Mouse (Mus musculus) embryonic facial prominence, embryonic 10.5 days (tissue): ENCODE measurements at regions not wholly inside any gene's neighbourhood (a gene's known extent, or its start where the extent isn't known, plus 50 kb on each side); places are given as distances from the start of the nearest gene placed in this dataset.

Experiments
- DNase-seq: peaks from one replicate; pipeline ENCODE4 v3.0.0-alpha.2; 2017; ENCODE audit warnings: low spot score
- H3K27ac ChIP-seq: fragments of 300-500 bp; sonication (generic); replicated peaks from 2 replicates; pipeline ENCODE4 v1.5.1; 2016; ENCODE audit warnings: mild to moderate bottlenecking
- H3K27me3 ChIP-seq: fragments of 300-500 bp; sonication (generic); replicated peaks from 2 replicates; pipeline ENCODE4 v1.6.1; 2016; ENCODE audit warnings: low read depth, mild to moderate bottlenecking; ENCODE audit not compliant: poor library complexity, severe bottlenecking
- H3K36me3 ChIP-seq: fragments of 300-500 bp; sonication (generic); replicated peaks from 2 replicates; pipeline ENCODE4 v1.6.1; 2016; ENCODE audit warnings: mild to moderate bottlenecking, moderate library complexity
- H3K4me1 ChIP-seq: fragments of 300-500 bp; sonication (generic); 2 replicates; pipeline ENCODE4 v1.6.1; 2016
- H3K4me3 ChIP-seq: fragments of 300-500 bp; sonication (generic); 2 replicates; pipeline ENCODE4 v1.5.1; 2016; ENCODE audit warnings: mild to moderate bottlenecking, moderate library complexity
- H3K9me3 ChIP-seq: fragments of 300-500 bp; sonication (generic); 2 replicates; pipeline ENCODE4 v1.6.1; 2016; ENCODE audit warnings: mild to moderate bottlenecking
- WGBS: fragments of 180-500 bp; shearing (Covaris S2); methylation state at CpG from one replicate; pipeline ENCODE4 v1.1.7; 2016; 5-methylcytosine and 5-hydroxymethylcytosine counted together

DNA sequence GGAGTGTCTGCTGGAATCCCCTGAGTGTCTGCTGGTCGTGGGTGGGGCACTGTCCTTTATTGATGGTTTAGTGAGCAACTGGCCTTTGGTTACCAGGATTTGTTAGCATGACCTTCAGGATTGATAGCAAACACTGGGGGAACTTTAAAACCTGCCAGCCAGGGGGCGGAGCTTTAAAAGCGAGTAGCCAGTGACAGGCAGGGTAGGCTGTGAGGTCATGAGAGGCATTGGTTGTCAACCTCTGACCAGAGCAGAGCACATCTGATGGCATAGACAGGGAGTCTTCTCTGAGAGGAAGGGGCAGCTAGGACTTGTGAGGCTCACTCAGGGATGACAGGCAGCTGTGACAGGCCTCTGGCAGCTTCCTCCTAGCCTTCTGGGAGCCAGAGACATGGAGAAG, 415.3 kb upstream of the Kcnab2 start:
- Histone ChIP-seq H3K27ac (no peak overlapping the region), H3K27me3 (no peaks in the 10 kb centered on the region), H3K4me3 (no peak overlapping the region), H3K4me1 (no peaks in the 10 kb centered on the region), H3K9me3 (0 out of 2 replicates have a peak, but pooled peaks cover 6% of the 10 kb centered on the region), H3K36me3 (no peaks in the 10 kb centered on the region)
- no peak for DNase-seq
- 90% methylated on average over 3 of the region's 3 CpGs for WGBS

DNA sequence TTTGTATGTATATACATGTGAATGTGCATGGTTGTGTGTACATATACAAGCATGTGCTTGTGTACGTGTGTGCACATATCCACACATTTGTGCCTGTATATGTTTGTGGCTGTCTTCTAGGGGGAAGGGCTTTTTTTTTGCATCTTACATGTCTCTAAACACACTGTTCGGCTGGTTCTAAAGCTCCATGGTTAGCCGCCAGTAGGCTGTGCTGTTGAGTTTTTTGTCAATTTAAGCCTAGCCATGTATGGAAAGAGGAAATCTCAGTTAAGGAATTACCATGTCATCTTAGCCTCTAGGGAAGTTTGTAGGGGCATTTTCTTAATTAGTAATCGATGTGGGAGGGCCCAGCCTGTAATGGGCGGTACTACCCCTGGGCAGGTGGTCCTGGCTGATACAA, 411.5 kb upstream of the Kcnab2 start:
- 0 out of 2 replicates have a peak, but pooled peaks cover 6% of the 10 kb centered on the region for H3K9me3 ChIP-seq
- no peaks in the 10 kb centered on the region for H3K27me3 ChIP-seq
- DNase-seq: no peak
- WGBS: 78% methylated on average over 5 of the region's 5 CpGs
- no peak overlapping the region for H3K27ac ChIP-seq
- no peaks in the 10 kb centered on the region for H3K36me3 ChIP-seq
- H3K4me3 ChIP-seq: no peak overlapping the region
- no peaks in the 10 kb centered on the region for H3K4me1 ChIP-seq

DNA sequence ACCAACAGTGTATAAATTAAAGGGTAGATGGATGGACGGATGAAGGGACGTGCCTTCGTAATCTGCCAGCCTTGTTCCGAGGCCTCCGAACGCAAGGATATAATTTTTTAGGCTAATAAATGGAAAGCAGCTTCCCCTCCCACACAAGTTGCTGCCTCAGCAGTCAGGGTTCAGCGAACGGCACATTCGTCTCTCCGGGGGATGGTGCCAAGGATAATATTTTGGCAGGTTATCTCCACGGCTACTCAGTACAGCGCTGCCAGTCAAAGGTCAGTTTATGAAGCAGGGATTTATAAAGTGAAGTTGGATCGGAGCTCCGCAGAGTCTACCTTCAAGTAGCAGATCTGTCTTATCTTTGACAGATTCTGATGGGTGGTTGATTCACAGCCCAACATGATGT, 410.6 kb upstream of the Kcnab2 start:
- 80% methylated on average over 14 of the region's 14 CpGs for WGBS
- H3K27ac ChIP-seq: no peak overlapping the region
- H3K4me1 ChIP-seq: no peaks in the 10 kb centered on the region
- H3K4me3 ChIP-seq: no peak overlapping the region
- no peaks in the 10 kb centered on the region for H3K27me3 ChIP-seq
- DNase-seq: no peak
- H3K9me3 ChIP-seq: 0 out of 2 replicates have a peak, but pooled peaks cover 6% of the 10 kb centered on the region
- no peaks in the 10 kb centered on the region for H3K36me3 ChIP-seq

DNA sequence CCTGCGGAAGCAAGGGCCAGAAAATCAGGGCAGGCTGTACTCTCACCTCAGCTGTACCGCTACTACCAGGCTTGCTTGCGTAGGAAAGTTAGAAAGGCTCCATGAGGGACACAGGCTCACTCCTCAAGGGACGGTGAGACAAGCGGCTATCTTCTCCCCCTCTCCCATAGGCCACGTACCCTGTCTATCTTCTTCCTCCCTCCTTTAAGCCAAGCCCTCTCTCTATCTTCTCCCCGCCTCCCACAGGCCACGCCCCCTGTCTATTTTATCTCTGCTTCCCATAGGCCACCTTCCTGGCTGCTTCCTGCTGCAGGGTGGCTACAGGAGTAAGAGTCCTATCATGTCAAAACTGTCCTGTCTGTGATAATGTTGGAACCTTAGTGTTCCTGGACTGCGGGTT, 409.1 kb upstream of the Kcnab2 start:
- H3K27ac ChIP-seq: no peak overlapping the region
- no peak overlapping the region for H3K4me3 ChIP-seq
- no peaks in the 10 kb centered on the region for H3K4me1 ChIP-seq
- peak; percentile 11 for DNase-seq
- WGBS: 71% methylated on average over 9 of the region's 9 CpGs
- 0 out of 2 replicates have a peak, but pooled peaks cover 6% of the 10 kb centered on the region for H3K9me3 ChIP-seq
- H3K36me3 ChIP-seq: no peaks in the 10 kb centered on the region
- H3K27me3 ChIP-seq: no peaks in the 10 kb centered on the region

DNA sequence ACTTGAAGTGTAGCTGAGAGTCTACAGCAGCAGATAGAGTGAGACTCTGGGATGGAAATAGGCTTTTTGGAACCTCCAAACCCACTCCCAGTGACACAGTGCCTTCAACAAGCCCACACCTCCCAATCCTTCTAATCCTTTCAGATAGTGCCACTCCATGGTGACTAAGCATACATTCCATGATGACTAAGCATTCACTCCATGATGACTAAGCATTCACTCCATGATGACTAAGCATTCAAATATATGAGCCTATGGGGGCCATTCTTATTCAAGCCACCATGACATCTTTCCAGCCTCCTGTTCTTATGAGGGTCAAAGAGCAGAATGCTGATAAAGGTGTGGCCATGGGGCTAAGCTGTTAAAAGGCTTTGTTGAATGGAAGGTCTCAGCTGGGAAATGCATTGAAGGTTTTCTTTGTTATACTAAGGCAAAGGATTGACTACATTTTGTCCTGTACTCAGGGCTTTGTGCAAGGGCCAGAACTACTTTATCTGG, 403.8 kb upstream of the Kcnab2 start:
- no peak overlapping the region for H3K4me3 ChIP-seq
- H3K27me3 ChIP-seq: no peaks in the 10 kb centered on the region
- H3K27ac ChIP-seq: no peak overlapping the region
- H3K36me3 ChIP-seq: no peaks in the 10 kb centered on the region
- DNase-seq: no peak
- no peaks in the 10 kb centered on the region for H3K4me1 ChIP-seq
- H3K9me3 ChIP-seq: peaks cover 5% of the 10 kb centered on the region

DNA sequence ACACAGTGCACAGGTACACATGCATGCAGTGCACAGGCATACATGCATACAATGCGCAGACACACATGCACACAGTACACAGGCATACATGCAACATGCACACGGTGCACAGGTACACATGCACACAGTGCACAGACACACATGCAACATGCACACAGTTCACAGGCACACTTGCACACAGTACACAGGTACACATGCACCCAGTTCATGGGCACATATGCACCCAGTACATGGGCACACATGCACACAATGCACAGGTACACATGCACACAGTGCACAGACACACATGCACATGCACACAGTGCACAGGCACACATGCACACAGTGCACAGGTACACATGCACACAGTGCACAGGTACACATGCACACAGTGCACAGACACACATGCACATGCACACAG, 402.7 kb upstream of the Kcnab2 start:
- no peaks in the 10 kb centered on the region for H3K36me3 ChIP-seq
- no peak overlapping the region for H3K27ac ChIP-seq
- H3K9me3 ChIP-seq: peaks cover 5% of the 10 kb centered on the region
- H3K4me3 ChIP-seq: no peak overlapping the region
- no peaks in the 10 kb centered on the region for H3K4me1 ChIP-seq
- no peaks in the 10 kb centered on the region for H3K27me3 ChIP-seq
- DNase-seq: no peak
- 95% methylated on average over 2 of the region's 2 CpGs for WGBS

DNA sequence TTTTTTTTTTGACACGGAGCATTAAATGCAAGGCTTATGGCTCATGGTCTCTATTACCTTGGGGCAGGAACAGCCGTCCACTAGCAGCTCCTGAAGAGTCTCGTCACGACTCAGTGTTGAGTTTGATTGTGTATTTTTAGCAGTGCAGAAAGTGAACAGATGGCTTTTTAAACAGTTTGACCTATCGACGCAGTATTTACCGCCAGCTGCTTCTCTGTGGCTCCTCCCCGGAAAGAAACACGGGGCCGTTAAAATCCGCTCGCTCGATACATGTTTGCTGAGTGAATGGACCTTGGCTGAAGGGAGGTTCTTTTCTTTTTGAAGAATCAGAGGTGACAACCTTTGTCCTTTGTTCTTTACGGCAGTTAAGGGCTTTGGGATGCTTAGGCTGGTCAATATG, 401.3 kb upstream of the Kcnab2 start:
- no peak overlapping the region for H3K27ac ChIP-seq
- DNase-seq: no peak
- H3K9me3 ChIP-seq: peaks cover 5% of the 10 kb centered on the region
- no peak overlapping the region for H3K4me3 ChIP-seq
- H3K4me1 ChIP-seq: no peaks in the 10 kb centered on the region
- no peaks in the 10 kb centered on the region for H3K36me3 ChIP-seq
- WGBS: 80% methylated on average over 14 of the region's 14 CpGs
- no peaks in the 10 kb centered on the region for H3K27me3 ChIP-seq

DNA sequence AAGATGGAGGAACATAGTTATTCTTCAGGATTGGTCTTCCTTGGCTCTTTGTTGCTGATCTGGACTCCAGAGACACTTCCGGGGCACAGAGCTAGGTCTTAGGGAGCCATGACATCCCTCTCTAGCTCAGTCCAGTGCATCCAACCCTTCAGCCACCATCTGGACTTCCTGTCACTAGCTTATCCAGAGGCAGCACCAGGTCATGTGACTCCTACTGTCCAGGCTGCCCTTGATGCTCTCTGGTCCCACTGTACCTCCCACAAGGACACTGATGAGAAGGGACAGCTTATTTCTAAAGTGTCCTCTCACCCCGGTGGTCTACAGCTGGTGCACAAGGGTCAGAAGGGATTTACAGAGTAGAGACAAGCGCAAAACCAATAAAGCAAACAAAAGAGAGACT, 400.7 kb upstream of the Kcnab2 start:
- H3K36me3 ChIP-seq: no peaks in the 10 kb centered on the region
- no peaks in the 10 kb centered on the region for H3K27me3 ChIP-seq
- H3K9me3 ChIP-seq: peaks cover 5% of the 10 kb centered on the region
- 86% methylated on average over 3 of the region's 3 CpGs for WGBS
- no peaks in the 10 kb centered on the region for H3K4me1 ChIP-seq
- no peak overlapping the region for H3K4me3 ChIP-seq
- DNase-seq: no peak
- H3K27ac ChIP-seq: no peak overlapping the region

DNA sequence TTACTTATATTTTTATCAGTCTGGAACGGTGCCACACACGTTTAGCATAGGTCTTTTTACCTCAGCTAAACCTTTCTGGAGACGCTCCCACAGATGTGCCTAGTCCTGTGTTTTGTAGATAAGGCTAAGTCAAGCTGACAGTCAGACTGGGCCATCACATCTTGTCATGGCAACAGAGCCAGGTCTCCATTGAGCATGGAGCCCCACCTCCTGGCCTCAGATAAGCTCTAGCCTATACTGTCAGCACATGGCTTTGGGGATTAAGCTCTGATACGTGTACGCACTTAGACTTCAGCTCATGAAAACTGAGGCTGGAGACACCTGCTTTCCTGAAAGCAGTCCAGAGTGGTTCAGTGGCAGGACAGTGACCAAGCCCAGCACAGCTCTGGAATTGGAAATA, 392.4 kb upstream of the Kcnab2 start:
- WGBS: 88% methylated on average over 5 of the region's 5 CpGs
- DNase-seq: no peak
- Histone ChIP-seq H3K27me3 (no peaks in the 10 kb centered on the region), H3K4me1 (no peaks in the 10 kb centered on the region), H3K4me3 (no peak overlapping the region), H3K36me3 (no peaks in the 10 kb centered on the region), H3K9me3 (no peaks in the 10 kb centered on the region), H3K27ac (no peak overlapping the region)

DNA sequence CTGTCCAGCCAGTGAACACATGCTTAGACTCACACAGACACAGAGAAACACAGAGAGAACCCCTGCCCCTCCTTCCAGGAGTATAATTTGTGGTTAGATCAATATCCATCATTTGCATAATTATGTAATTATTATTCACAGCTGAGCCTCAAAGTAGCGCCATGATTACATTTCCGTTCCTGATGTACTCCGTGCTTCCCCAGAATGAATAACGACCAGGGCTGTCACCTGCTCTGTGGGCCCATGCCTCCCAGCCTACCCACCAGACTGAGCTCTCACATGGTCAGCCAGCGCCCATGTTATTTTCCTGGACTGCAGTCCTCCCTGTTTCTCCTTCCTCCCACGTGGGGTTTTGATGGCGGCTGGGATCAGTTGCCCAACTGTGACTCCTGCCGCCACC, 388.2 kb upstream of the Kcnab2 start:
- Histone ChIP-seq H3K9me3 (no peaks in the 10 kb centered on the region), H3K36me3 (no peaks in the 10 kb centered on the region), H3K27ac (no peak overlapping the region), H3K4me3 (no peak overlapping the region), H3K27me3 (no peaks in the 10 kb centered on the region), H3K4me1 (no peaks in the 10 kb centered on the region)
- DNase-seq: no peak
- WGBS: 91% methylated on average over 8 of the region's 8 CpGs

DNA sequence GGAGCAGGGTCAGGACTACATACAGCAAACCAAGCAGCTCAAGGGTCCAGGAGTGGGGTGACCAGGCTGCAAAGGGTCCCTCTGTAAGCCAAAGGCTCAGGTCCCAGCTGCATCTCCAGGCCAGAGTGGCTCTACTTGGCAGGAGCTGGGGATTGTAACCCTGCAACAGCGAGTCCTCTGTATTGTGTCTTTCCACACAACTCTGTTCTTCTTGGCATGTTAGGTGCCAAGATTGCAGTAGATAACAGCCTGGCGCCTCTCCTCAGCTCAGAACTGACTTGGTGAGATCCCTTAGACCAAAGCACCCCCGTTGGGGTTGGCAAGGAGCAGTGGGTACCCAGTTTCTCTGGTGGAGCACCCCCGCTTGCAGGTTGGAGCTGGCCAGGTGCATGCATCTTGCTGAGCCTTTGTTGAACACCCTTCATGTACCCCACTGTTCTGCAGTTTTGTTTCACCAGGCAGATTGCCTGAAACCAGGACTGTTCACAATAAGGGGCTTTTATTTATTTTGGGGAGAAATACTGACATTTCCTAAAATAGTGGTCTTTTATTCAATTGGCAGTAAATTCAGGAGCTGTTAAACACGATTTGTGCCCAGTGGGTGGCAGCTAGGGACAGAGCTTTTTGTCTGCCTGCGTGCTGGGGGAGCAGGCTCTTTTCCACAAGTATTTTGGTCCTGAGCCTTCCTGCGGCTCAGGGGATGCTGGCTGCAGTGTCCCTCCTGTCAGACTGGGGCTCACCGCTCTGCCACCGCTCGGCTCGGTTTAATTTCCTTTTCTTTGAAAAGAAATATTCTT, 385.3 kb upstream of the Kcnab2 start:
- no peak for DNase-seq
- Histone ChIP-seq H3K4me3 (no peak overlapping the region), H3K36me3 (no peaks in the 10 kb centered on the region), H3K4me1 (no peaks in the 10 kb centered on the region), H3K27me3 (no peaks in the 10 kb centered on the region), H3K27ac (no peak overlapping the region), H3K9me3 (no peaks in the 10 kb centered on the region)
- WGBS: 47% methylated on average over 11 of the region's 11 CpGs

DNA sequence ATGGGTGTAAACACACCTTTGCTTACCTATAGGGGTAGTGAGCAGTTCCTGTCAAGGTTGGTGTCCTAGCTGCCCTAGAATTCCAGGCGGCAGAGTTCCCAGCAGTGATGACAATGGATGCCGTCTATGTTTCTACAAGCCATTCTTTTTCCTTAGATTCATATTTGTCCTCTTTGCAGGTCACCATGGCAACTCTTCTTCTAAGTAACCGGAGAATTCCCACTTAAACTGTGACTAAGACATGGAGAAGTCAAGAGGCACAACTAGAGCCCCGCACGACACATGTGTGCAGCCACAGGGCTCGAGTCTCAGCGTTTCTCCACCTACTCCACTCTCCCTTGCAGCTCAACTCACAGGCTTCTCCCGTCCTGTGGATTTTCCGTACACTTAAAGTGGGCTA, 381.5 kb upstream of the Kcnab2 start:
- WGBS: 90% methylated on average over 9 of the region's 9 CpGs
- no peaks in the 10 kb centered on the region for H3K4me1 ChIP-seq
- H3K9me3 ChIP-seq: no peaks in the 10 kb centered on the region
- no peaks in the 10 kb centered on the region for H3K36me3 ChIP-seq
- DNase-seq: no peak
- H3K27me3 ChIP-seq: no peaks in the 10 kb centered on the region
- H3K4me3 ChIP-seq: no peak overlapping the region
- no peak overlapping the region for H3K27ac ChIP-seq

DNA sequence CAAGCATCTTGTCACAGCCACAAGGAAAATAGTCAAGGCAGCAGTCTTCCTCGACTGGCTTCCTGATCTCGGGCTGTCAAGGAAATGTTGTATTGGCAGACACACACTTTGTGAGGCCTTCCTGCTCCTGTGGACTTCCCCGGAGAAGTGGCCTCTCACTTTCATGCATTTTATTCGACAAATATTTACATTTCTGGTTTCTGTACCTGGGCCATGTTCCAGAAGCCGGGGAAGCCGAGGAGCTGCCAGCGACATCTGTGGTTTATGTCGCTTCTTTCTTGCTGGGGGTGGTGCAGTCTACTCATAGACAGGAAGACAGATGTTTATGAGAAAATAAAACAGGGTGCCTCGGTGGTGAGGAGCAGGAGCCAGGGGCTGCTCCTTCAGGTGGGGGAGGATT, 372.5 kb upstream of the Kcnab2 start:
- H3K4me3 ChIP-seq: no peak overlapping the region
- DNase-seq: no peak
- no peaks in the 10 kb centered on the region for H3K36me3 ChIP-seq
- H3K27me3 ChIP-seq: no peaks in the 10 kb centered on the region
- 82% methylated on average over 9 of the region's 9 CpGs for WGBS
- no peaks in the 10 kb centered on the region for H3K4me1 ChIP-seq
- H3K27ac ChIP-seq: no peak overlapping the region
- no peaks in the 10 kb centered on the region for H3K9me3 ChIP-seq
